Mouse (Mus musculus): ENCODE results near the gene Insrr.
"Not testable (repeated sequence)": the region's sequence is repeated elsewhere in the genome, so short reads cannot be mapped to it uniquely, and the experiment has no call there.

The Insrr gene

GRCm38 (mm10) chr3:87832109-87832859 lies 35.5 kb downstream of the Insrr start:
- DNase-seq (ENCODE audit: low spot score), result no peak

GRCm38 (mm10) chr3:87833482-87833881 lies 36.7 kb downstream of the Insrr start:
- no peak for DNase-seq (ENCODE audit: low spot score)

- peak; percentile 85 for DNase-seq (ENCODE audit: low spot score)
Observed at GRCm38 (mm10) chr3:87838622-87839021, 41.9 kb downstream of the Insrr start.

GRCm38 (mm10) chr3:87840858-87841257 lies 44.1 kb downstream of the Insrr start:
- no peak for DNase-seq (ENCODE audit: low spot score)

- DNase-seq (ENCODE audit: low spot score), result no peak
Observed at GRCm38 (mm10) chr3:87844981-87845380, 48.2 kb downstream of the Insrr start.

DNA sequence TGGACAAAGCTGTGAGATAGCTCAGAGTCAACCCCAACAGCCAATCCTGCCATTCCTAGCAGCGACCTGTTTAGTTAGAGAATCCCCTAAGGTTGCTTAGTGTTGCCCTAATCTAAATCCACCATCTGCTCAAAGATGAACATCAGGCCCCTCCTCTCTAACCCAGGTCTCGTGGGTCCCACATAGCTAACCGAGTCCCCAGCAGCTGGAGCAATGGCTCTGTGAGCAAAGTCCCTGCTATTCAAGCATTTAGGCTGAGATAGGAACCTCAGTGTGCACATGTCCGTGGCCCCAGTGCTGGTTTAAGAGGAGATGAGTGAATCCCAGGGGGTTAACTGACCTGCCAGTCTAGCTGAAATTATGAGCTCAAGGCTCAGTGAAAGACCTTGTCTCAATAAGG lies 49.4 kb downstream of the Insrr start:
- DNase-seq (ENCODE audit: low spot score), result no peak

DNA sequence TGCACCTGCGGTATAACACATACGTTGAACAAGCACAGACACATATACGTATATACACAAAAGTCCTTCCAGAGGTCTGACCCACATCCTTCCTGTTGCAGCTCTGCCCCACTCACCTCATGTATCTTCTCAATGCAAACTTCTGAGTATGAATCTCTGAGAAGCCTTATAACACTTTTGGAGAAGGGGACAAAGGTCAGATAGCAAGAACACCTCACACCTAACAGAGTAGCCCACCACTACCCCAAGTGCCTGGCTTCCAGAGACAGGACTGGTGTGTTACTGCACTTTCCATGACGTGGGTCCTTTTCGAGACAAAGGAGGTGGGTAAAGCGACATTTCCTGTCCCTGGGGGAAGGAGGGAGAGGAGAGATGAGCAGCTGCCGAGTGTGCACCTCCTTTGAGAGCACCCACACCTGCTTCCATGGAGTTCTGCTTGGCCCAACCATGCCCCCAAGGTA lies 49.9 kb downstream of the Insrr start, which contains the start of gene Sh2d2a:
Sh2d2a (plus strand) TSS at position 106 of the 461 bp plus-strand sequence.
- DNase-seq (ENCODE audit: low spot score), result no peak

DNA sequence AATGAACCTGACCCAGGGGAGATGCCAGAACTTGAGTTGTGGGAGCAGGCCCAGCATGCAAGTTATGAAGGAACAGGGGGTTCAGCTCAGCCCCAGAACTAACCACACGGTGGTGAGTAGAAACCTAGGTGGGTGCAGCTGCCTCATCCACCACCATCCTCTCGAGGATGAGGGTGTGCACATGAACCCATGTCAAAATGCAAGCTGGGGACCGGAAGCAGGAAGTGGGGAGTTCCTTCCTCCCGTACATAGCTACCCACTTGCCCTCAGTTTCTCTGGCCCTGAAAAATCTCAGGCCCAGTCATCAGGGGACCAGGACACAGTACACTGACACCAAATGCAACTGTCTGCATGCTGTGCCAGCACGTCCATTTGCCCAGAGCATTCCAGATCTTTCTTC lies 50.9 kb downstream of the Insrr start:
- no peak for DNase-seq (ENCODE audit: low spot score)

- no peak for DNase-seq (ENCODE audit: low spot score)
Observed at GRCm38 (mm10) chr3:87849117-87849516, 52.4 kb downstream of the Insrr start.

GRCm38 (mm10) chr3:87854795-87855568 lies 58.2 kb downstream of the Insrr start:
- peak; percentile 22 for DNase-seq (ENCODE audit: low spot score)

DNA sequence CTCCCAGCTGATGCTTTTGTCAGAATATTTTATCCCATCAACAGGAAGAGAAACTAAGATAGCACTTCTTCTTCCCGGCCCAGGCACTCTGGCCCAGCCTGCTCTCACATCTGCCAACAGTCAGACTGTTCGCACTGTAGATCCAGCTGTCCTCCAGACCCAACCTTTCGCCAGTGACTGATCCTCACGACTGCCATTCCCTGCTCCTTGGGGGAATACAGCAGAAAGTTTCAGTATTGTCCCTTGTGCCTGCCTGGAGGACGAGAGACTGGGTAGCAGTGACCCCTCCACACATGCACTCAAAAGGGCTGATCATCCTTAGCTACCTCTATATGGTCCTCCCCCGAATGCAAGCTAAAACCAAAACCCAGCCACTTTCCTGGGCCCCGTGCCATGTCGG lies 59.2 kb downstream of the Insrr start:
- no peak for DNase-seq (ENCODE audit: low spot score)

- DNase-seq (ENCODE audit: low spot score), result no peak
Observed at GRCm38 (mm10) chr3:87857666-87858065, 60.9 kb downstream of the Insrr start.

DNA sequence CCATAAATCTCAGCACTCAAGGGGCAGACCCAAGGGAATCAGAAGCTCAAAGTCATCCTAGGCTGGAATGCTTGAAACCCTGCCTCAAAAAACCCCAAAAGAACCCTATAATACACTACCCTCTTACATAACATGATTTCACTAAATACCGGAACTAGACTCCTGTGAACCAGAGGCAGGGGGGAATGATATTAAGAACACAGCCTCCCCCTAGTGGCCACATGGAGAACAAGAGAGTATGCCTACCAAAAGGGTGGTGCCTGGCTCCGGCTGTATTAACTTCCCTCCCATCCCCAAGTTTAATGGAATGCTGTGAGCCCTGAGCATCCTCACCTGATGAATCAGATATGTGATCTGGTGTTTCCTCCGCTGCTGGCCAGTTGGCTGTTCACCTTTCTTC lies 63.1 kb downstream of the Insrr start:
- peak; percentile 67 for DNase-seq (ENCODE audit: low spot score)

- not testable (repeated sequence) for DNase-seq (ENCODE audit: low spot score)
Observed at GRCm38 (mm10) chr3:87864111-87864510, 67.4 kb downstream of the Insrr start.

Measured in urinary bladder, postnatal 14 days (tissue).